Mouse (Mus musculus): Measurements from ENCODE around the gene Dab1. TPM values are rescaled to one million over a fixed set of nuclear protein-coding genes. Genes with fewer than 3 reads are reported as not detected.

Dab1 gene
- total and polyA plus RNA-seq, 3 experiments: not detected

GRCm38 (mm10) chr4:103575556-103575955 is 43.6 kb upstream of the Dab1 start:
- Histone ChIP-seq H3K9me3 (replicated peaks; ENCODE audit: insufficient read depth, low read length) (no peaks in the 10 kb centered on the region), H3K27ac (ENCODE audit: control insufficient read depth, low read depth, low read length) (no peak overlapping the region), H3K27me3 (ENCODE audit: control insufficient read depth in 1 of 2, insufficient read depth in 2 of 2, low read length in 2 of 2) (no peaks in the 10 kb centered on the region), H3K79me2 (ENCODE audit: control insufficient read depth, insufficient read depth, low read length, poor library complexity) (no peaks in the 10 kb centered on the region), H3K36me3 (ENCODE audit: control insufficient read depth in 1 of 2, insufficient read depth in 2 of 2, low read length in 2 of 2) (no peaks in the 10 kb centered on the region), H3K9ac (ENCODE audit: control insufficient read depth, low read depth, low read length, poor library complexity, severe bottlenecking) (no peak overlapping the region), H3K4me1 (ENCODE audit: control insufficient read depth in 1 of 2, insufficient read depth in 2 of 2, low read length in 2 of 2) (no peaks in the 10 kb centered on the region), H3K4me3 (ENCODE audit: control insufficient read depth in 1 of 2, insufficient read depth in 1 of 2, low read depth in 2 of 2, low read length in 2 of 2) (no peak overlapping the region)
- no peak for TF ChIP-seq NRF1 (IDR thresholded peaks at IDR 0.05; ENCODE audit: insufficient read depth, low read depth, low read length, poor library complexity, severe bottlenecking)
- TF ChIP-seq EP300 (IDR thresholded peaks at IDR 0.05; ENCODE audit: low read depth in 1 of 2, low read length in 2 of 2): no peak
- no peak for TF ChIP-seq MYB (IDR thresholded peaks at IDR 0.05; ENCODE audit: low read depth, low read length)
- no peak for DNase-seq (ENCODE audit: low read depth, low spot score)

- H3K79me2 ChIP-seq (ENCODE audit: control insufficient read depth, insufficient read depth, low read length, poor library complexity): no peaks in the 10 kb centered on the region
- no peaks in the 10 kb centered on the region for H3K4me1 ChIP-seq (ENCODE audit: control insufficient read depth in 1 of 2, insufficient read depth in 2 of 2, low read length in 2 of 2)
- H3K4me3 ChIP-seq (ENCODE audit: control insufficient read depth in 1 of 2, insufficient read depth in 1 of 2, low read depth in 2 of 2, low read length in 2 of 2): no peak overlapping the region
- no peak overlapping the region for H3K9ac ChIP-seq (ENCODE audit: control insufficient read depth, low read depth, low read length, poor library complexity, severe bottlenecking)
- no peak for TF ChIP-seq ZC3H11A (IDR thresholded peaks at IDR 0.05; ENCODE audit: low read depth, low read length)
- no peak for TF ChIP-seq JUND (IDR thresholded peaks at IDR 0.05; ENCODE audit: low read depth, low read length)
- no peak for TF ChIP-seq KAT2A (conservative IDR thresholded peaks at IDR 0.05; ENCODE audit: low read depth, low read length)
- no peak for TF ChIP-seq NRF1 (IDR thresholded peaks at IDR 0.05; ENCODE audit: insufficient read depth, low read depth, low read length, poor library complexity, severe bottlenecking)
- TF ChIP-seq MAFK (IDR thresholded peaks at IDR 0.05; ENCODE audit: borderline replicate concordance, low read depth, low read length): no peak
- TF ChIP-seq CHD1 (IDR thresholded peaks at IDR 0.05; ENCODE audit: low read depth, low read length): no peak
- no peak for TF ChIP-seq MAX (IDR thresholded peaks at IDR 0.05; ENCODE audit: low read length)
- TF ChIP-seq CTCF (IDR thresholded peaks at IDR 0.05 in 2 of 3, conservative IDR thresholded peaks at IDR 0.05 in 1 of 3; ENCODE audit: control insufficient read depth in 1 of 3, insufficient read depth in 1 of 3, low read depth in 2 of 3, low read length in 3 of 3, poor library complexity in 1 of 3, severe bottlenecking in 1 of 3): no peak
- no peak for TF ChIP-seq SIN3A (IDR thresholded peaks at IDR 0.05; ENCODE audit: low read length)
- TF ChIP-seq UBTF (IDR thresholded peaks at IDR 0.05; ENCODE audit: borderline replicate concordance, insufficient read depth, low read depth, low read length): no peak
- no peak for TF ChIP-seq RCOR1 (IDR thresholded peaks at IDR 0.05; ENCODE audit: low read depth, low read length)
- no peak for TF ChIP-seq GATA1 (IDR thresholded peaks at IDR 0.05; ENCODE audit: low read depth, low read length)
- TF ChIP-seq POLR2AphosphoS2 (IDR thresholded peaks at IDR 0.05; ENCODE audit: low read length): no peak
- no peak for TF ChIP-seq MEF2A (IDR thresholded peaks at IDR 0.05; ENCODE audit: extremely low read depth, insufficient replicate concordance, low read depth, low read length, poor library complexity, severe bottlenecking)
- no peak for TF ChIP-seq USF2 (IDR thresholded peaks at IDR 0.05; ENCODE audit: borderline replicate concordance in 1 of 2, insufficient read depth in 1 of 2, low read depth in 1 of 2, low read length in 2 of 2)
- TF ChIP-seq MXI1 (IDR thresholded peaks at IDR 0.05; ENCODE audit: low read depth, low read length): no peak
- no peak for TF ChIP-seq MYC (IDR thresholded peaks at IDR 0.05; ENCODE audit: low read depth, low read length)
- no peak for TF ChIP-seq GABPA (IDR thresholded peaks at IDR 0.05; ENCODE audit: low read depth, low read length)
- DNase-seq (ENCODE audit: low read depth, low spot score): no peak
- H3K27me3 ChIP-seq (ENCODE audit: control insufficient read depth in 1 of 2, insufficient read depth in 2 of 2, low read length in 2 of 2): no peaks in the 10 kb centered on the region
- H3K27ac ChIP-seq (ENCODE audit: control insufficient read depth, low read depth, low read length): no peak overlapping the region
- no peaks in the 10 kb centered on the region for H3K9me3 ChIP-seq (replicated peaks; ENCODE audit: insufficient read depth, low read length)
- H3K36me3 ChIP-seq (ENCODE audit: control insufficient read depth in 1 of 2, insufficient read depth in 2 of 2, low read length in 2 of 2): no peaks in the 10 kb centered on the region
Observed at GRCm38 (mm10) chr4:103576305-103576704, 42.9 kb upstream of the Dab1 start.

Measured in MEL (cell line).